In the genomic region with DNA sequence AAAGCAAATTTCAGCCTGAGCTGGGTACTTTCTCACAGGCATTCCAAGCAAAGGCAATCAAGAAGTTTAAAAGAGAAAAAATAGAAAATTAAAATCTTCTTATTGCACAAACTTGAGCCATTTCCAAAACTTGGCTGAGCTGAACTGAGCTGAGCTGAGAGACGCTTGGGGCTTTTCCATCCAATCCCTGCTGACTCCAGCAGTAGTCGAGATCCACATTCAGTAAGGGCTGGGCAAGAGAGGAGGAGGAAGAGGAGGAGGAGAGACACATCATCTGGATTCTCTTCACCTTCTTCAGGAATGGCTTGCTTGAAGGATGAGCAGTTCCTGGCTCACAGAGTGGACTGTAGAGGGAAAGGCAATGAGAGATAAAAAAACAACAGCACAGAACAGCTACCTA, we compare ENCODE assay signal across 24 mouse cellular contexts.
"Had no signal": no experiment of that assay in that cellular context is flagged by ENCODE, and none has a peak within 500 bp of the region (broad histone marks: within the 10 kb centered on the region; RNA-seq: fewer than 3 reads in every experiment).

No protein-coding gene starts in this region.

- DNase-seq: gastrocnemius, adult 2 months; gastrocnemius, postnatal 10 days; gastrocnemius, postnatal 25 days; heart, postnatal 10 days; heart, postnatal 4 days; kidney, adult 18-20 months; kidney, adult 8-10 months; kidney, postnatal 10 days; kidney, postnatal 25 days; kidney, postnatal 4 days; layer of hippocampus, postnatal 36 days; left cerebral cortex, postnatal 4 days had no signal

- H3K9ac ChIP-seq: heart, embryonic 12.5 days; hindbrain, embryonic 12.5 days; hindbrain, embryonic 14.5 days; intestine, embryonic 15.5 days; limb, embryonic 13.5 days; limb, embryonic 15.5 days had no signal

- H3K36me3 ChIP-seq: hindbrain, embryonic 10.5 days; hindbrain, embryonic 12.5 days; intestine, embryonic 15.5 days; limb, embryonic 13.5 days; limb, embryonic 15.5 days had no signal

- H3K27me3 ChIP-seq: heart, embryonic 12.5 days; hindbrain, embryonic 12.5 days; intestine, embryonic 15.5 days; limb, embryonic 13.5 days; limb, embryonic 15.5 days had no signal

- H3K27ac ChIP-seq: gastrocnemius, adult 2 months; heart, embryonic 10.5 days; hindbrain, embryonic 10.5 days; hindbrain, embryonic 12.5 days; hindbrain, embryonic 14.5 days; intestine, embryonic 15.5 days; layer of hippocampus, adult 2 months; limb, embryonic 13.5 days; limb, embryonic 15.5 days had no signal

- H3K4me1 ChIP-seq: heart, embryonic 10.5 days; heart, embryonic 12.5 days; hindbrain, embryonic 10.5 days; hindbrain, embryonic 12.5 days; intestine, embryonic 15.5 days; limb, embryonic 13.5 days; limb, embryonic 15.5 days had no signal

- ATAC-seq: hindbrain, embryonic 16.5 days; inflammation-experienced regulatory T-cells, adult 6 months; intestine, embryonic 15.5 days; intestine, postnatal 0 days had no signal

- H3K4me2 ChIP-seq: heart, embryonic 12.5 days; hindbrain, embryonic 12.5 days; hindbrain, embryonic 14.5 days; intestine, embryonic 15.5 days; limb, embryonic 13.5 days; limb, embryonic 15.5 days had no signal

- H3K9me3 ChIP-seq: heart, embryonic 10.5 days; heart, embryonic 12.5 days; hindbrain, embryonic 10.5 days; hindbrain, embryonic 12.5 days; intestine, embryonic 15.5 days; limb, embryonic 13.5 days; limb, embryonic 15.5 days had no signal

- H3K4me3 ChIP-seq: gastrocnemius, adult 2 months; heart, embryonic 10.5 days; heart, embryonic 12.5 days; hindbrain, embryonic 10.5 days; hindbrain, embryonic 12.5 days; intestine, embryonic 15.5 days; layer of hippocampus, adult 2 months; limb, embryonic 13.5 days; limb, embryonic 15.5 days had no signal
